ENCODE assay signal across 14 mouse cellular contexts in genomic region chr14:46923931-46924330, GRCm38 (mm10). TPM values are rescaled to one million over a fixed set of nuclear protein-coding genes. Genes with fewer than 3 reads are reported as not detected.
DNase-seq lines count a peak whose midpoint lies in the region; ATAC-seq and TF ChIP-seq lines count a peak whose summit lies in the region.
"Had no signal": no experiment of that assay in that cellular context is flagged by ENCODE, and none has a peak within 500 bp of the region (broad histone marks: within the 10 kb centered on the region; RNA-seq: fewer than 3 reads in every experiment).

No protein-coding gene starts in this region.

- H3K79me2 ChIP-seq in liver, adult 2 months (ENCODE audit: control insufficient read depth, insufficient read depth, low read length), result peaks cover 3% of the 10 kb centered on the region; the same call in 1 of the 2 replicates

- H3K27me3 ChIP-seq in liver, adult 2 months (ENCODE audit: control insufficient read depth, insufficient read depth, low read length), result no peaks in the 10 kb centered on the region
- H3K27me3 ChIP-seq in liver, embryonic 11.5 days (replicated peaks; ENCODE audit: control insufficient read depth, insufficient read depth, low read length), result no peaks in the 10 kb centered on the region
- no peaks in the 10 kb centered on the region for H3K27me3 ChIP-seq in stomach, postnatal 0 days (ENCODE audit: control insufficient read depth, insufficient read depth, low read length)

- H3K36me3 ChIP-seq in liver, adult 2 months (ENCODE audit: control insufficient read depth, insufficient read depth, low read length), result no peaks in the 10 kb centered on the region
- H3K36me3 ChIP-seq in liver, embryonic 11.5 days (ENCODE audit: control insufficient read depth, insufficient read depth, low read length), result no peaks in the 10 kb centered on the region
- 0 out of 2 replicates have a peak, but pooled peaks cover 2% of the 10 kb centered on the region for H3K36me3 ChIP-seq in stomach, postnatal 0 days (ENCODE audit: control insufficient read depth, insufficient read depth, low read length)

- TF ChIP-seq EP300 in stomach, postnatal 0 days (optimal IDR thresholded peaks at IDR 0.05), result no peak

- TF ChIP-seq POLR2A in liver, adult 2 months (IDR thresholded peaks at IDR 0.05; ENCODE audit: extremely low read depth, insufficient read depth, low read length), result no peak

- no peak overlapping the region for H3K4me3 ChIP-seq in liver, adult 2 months (ENCODE audit: insufficient read depth, low read depth, low read length)
- H3K4me3 ChIP-seq in liver, embryonic 11.5 days (ENCODE audit: low read depth, low read length), result no peak overlapping the region
- no peak overlapping the region for H3K4me3 ChIP-seq in stomach, postnatal 0 days (ENCODE audit: low read depth, low read length)
- H3K4me3 ChIP-seq: forebrain, embryonic 10.5 days had no signal

- no peak overlapping the region for H3K4me2 ChIP-seq in liver, embryonic 11.5 days
- H3K4me2 ChIP-seq in stomach, postnatal 0 days (replicated peaks; ENCODE audit: low read depth), result no peak overlapping the region

- no peak for TF ChIP-seq CTCF in liver, adult 2 months (IDR thresholded peaks at IDR 0.05; ENCODE audit: low read depth, low read length)
- TF ChIP-seq CTCF in stomach, postnatal 0 days (IDR thresholded peaks at IDR 0.05; ENCODE audit: low read depth), result no peak

- no peak overlapping the region for H3K9ac ChIP-seq in liver, adult 2 months (ENCODE audit: low read depth, low read length)
- no peak overlapping the region for H3K9ac ChIP-seq in liver, embryonic 11.5 days (ENCODE audit: low read depth, low read length)
- H3K9ac ChIP-seq in stomach, postnatal 0 days (ENCODE audit: low read length), result no peak overlapping the region

- no peak for ATAC-seq in liver, embryonic 11.5 days (replicated peaks; ENCODE audit: low FRiP score)
- ATAC-seq in stomach, postnatal 0 days (ENCODE audit: low FRiP score, low TSS enrichment), result no peak
- ATAC-seq: activated CD4-positive, CD25-positive, alpha-beta regulatory T cell, adult 4 months; hindbrain, embryonic 16.5 days had no signal

- 67% methylated on average over 10 of the region's 10 CpGs for WGBS in liver, adult 2 months
- 74% methylated on average over 10 of the region's 10 CpGs for WGBS in liver, embryonic 11.5 days
- 57% methylated on average over 10 of the region's 10 CpGs for WGBS in stomach, postnatal 0 days

- intact Hi-C loops in heart, postnatal 14 days (cut with DNase I), result loop anchor here (5.0 kb wide), 1 partner anchor 37 kb away; no protein-coding TSS in a partner anchor

- peak; percentile 16 for DNase-seq in liver, adult 2 months (ENCODE audit: extremely low read depth, low read depth, low spot score)
- DNase-seq in liver, embryonic 11.5 days (ENCODE audit: low spot score), result no peak
- peak; percentile 36 to 42 for DNase-seq in heart, postnatal 14 days
- peak; percentile 27 to 40 for DNase-seq in kidney, postnatal 4 days
- no peak for DNase-seq in stomach, postnatal 0 days (ENCODE audit: low spot score)
- DNase-seq in layer of hippocampus, adult 11-12 months (ENCODE audit: low spot score), result no peak
- DNase-seq in yolk sac, embryonic 10.5 days (ENCODE audit: low spot score), result no peak
- DNase-seq in gastrocnemius, adult 18-20 months (ENCODE audit: low spot score), result no peak
- DNase-seq: cerebellum, adult 9-11 months; right cerebral cortex, postnatal 25 days; thymus, postnatal 36 days had no signal

- no peaks in the 10 kb centered on the region for H3K4me1 ChIP-seq in liver, adult 2 months (ENCODE audit: control insufficient read depth, insufficient read depth, low read length)
- H3K4me1 ChIP-seq in liver, embryonic 11.5 days (replicated peaks; ENCODE audit: control insufficient read depth, insufficient read depth, low read length), result no peaks in the 10 kb centered on the region
- H3K4me1 ChIP-seq in stomach, postnatal 0 days (replicated peaks; ENCODE audit: control insufficient read depth, insufficient read depth), result no peaks in the 10 kb centered on the region

- H3K9me3 ChIP-seq in liver, embryonic 11.5 days (ENCODE audit: control insufficient read depth, low read length), result no peaks in the 10 kb centered on the region
- H3K9me3 ChIP-seq in stomach, postnatal 0 days (ENCODE audit: control insufficient read depth, low read length), result no peaks in the 10 kb centered on the region
- H3K9me3 ChIP-seq: forebrain, embryonic 10.5 days had no signal

- H3K27ac ChIP-seq in liver, adult 2 months (replicated peaks; ENCODE audit: insufficient read depth, low read depth, low read length), result no peak overlapping the region
- no peak overlapping the region for H3K27ac ChIP-seq in liver, embryonic 11.5 days (ENCODE audit: low read depth, low read length)
- peak overlapping the region; percentile 79 for H3K27ac ChIP-seq in stomach, postnatal 0 days (replicated peaks)
- H3K27ac ChIP-seq: forebrain, embryonic 10.5 days had no signal

RNA-seq across cellular contexts. Expression of gene Samd4, which starts 41.3 kb away (rescaled TPM):
- 1.6 and 3.0 TPM in 2 replicates for total RNA-seq in liver, adult 2 months (2014; rRNA removed)
- 0.77 and 1.6 TPM in 2 replicates for polyA plus RNA-seq in liver, adult 2 months (2012; rRNA removed)
- polyA plus RNA-seq in liver, embryonic 11.5 days (2014; fragmentation: Nextera tagmentation; extraction: Ambion mirVana), result 0.75 and 1.1 TPM in 2 replicates
- 10 to 100 TPM; 53.4 to 54.8 TPM for total RNA-seq in heart, postnatal 14 days (2021)
- polyA plus RNA-seq in stomach, postnatal 0 days (2015; fragmentation: Nextera tagmentation; extraction: Ambion mirVana), result 3.4 and 4.1 TPM in 2 replicates
- total RNA-seq in gastrocnemius, adult 18-20 months (2021), result 10 to 100 TPM; 54.5 to 72.9 TPM

Comparison
In these comparisons a context has a peak if more than half of its experiments do, and no peak if none do; other contexts are left out.
1. DNase-seq: peak in liver, adult 2 months (single experiment), heart, postnatal 14 days (2 of 2) and kidney, postnatal 4 days (2 of 2); none in liver, embryonic 11.5 days (single experiment), stomach, postnatal 0 days (single experiment), layer of hippocampus, adult 11-12 months (single experiment), yolk sac, embryonic 10.5 days (single experiment) and gastrocnemius, adult 18-20 months (single experiment).
2. RNA of gene Samd4, which starts 41.3 kb away (total RNA-seq): 54.5 to 72.9 TPM in gastrocnemius, adult 18-20 months and 53.4 to 54.8 TPM in heart, postnatal 14 days; 1.6 to 3.0 TPM in liver, adult 2 months; every median in the first group is over 10 times any median in the second.